16 mouse cellular contexts compared by ENCODE assay signal in the genomic region with DNA sequence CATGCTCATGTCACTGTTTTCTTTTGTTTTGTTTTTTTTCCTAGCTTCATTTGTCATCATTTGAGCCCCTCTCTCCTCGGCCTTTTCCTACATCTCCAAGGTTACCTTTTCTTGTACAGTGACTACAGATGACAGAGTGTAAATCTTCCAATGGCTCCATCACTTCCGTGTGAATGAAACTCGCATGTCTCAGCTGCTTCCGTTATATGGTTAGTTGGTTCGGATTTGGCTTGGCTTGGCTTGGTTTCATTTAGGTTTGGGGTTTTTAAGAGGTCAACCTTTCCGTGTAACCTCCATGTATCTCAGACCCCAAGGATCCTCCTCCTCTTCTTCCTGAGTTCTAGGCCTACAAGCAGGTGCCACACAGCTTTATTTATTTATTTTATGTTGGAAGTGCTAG.
DNase-seq lines count a peak whose midpoint lies in the region; ATAC-seq lines count a peak whose summit lies in the region.
"Had no signal": no experiment of that assay in that cellular context is flagged by ENCODE, and none has a peak within 500 bp of the region (broad histone marks: within the 10 kb centered on the region; RNA-seq: fewer than 3 reads in every experiment).

No protein-coding gene starts in this region.

- ATAC-seq in forebrain, embryonic 15.5 days (replicated peaks): no peak
- ATAC-seq in heart, embryonic 16.5 days (replicated peaks; ENCODE audit: extremely low read depth, insufficient read depth, low FRiP score): no peak
- no peak for ATAC-seq in lung, embryonic 15.5 days (ENCODE audit: borderline replicate concordance, extremely low read depth, low FRiP score, low TSS enrichment)
- no peak for ATAC-seq in limb, embryonic 13.5 days (ENCODE audit: low FRiP score, low read depth)
- ATAC-seq: intestine, embryonic 15.5 days had no signal

- H3K36me3 ChIP-seq in forebrain, embryonic 15.5 days: no peaks in the 10 kb centered on the region
- no peaks in the 10 kb centered on the region for H3K36me3 ChIP-seq in forebrain, embryonic 10.5 days (replicated peaks)
- H3K36me3 ChIP-seq in heart, embryonic 16.5 days (ENCODE audit: control insufficient read depth, insufficient read depth): no peaks in the 10 kb centered on the region
- no peaks in the 10 kb centered on the region for H3K36me3 ChIP-seq in lung, embryonic 15.5 days
- H3K36me3 ChIP-seq in limb, embryonic 13.5 days: no peaks in the 10 kb centered on the region
- H3K36me3 ChIP-seq: intestine, embryonic 15.5 days had no signal

- H3K4me3 ChIP-seq in forebrain, embryonic 15.5 days: peak overlapping the region; percentile 71
- H3K4me3 ChIP-seq in forebrain, embryonic 10.5 days: no peak overlapping the region
- H3K4me3 ChIP-seq in heart, embryonic 16.5 days (ENCODE audit: low read length): peak overlapping the region; percentile 80
- H3K4me3 ChIP-seq in lung, embryonic 15.5 days: no peak overlapping the region
- no peak overlapping the region for H3K4me3 ChIP-seq in limb, embryonic 13.5 days
- H3K4me3 ChIP-seq: intestine, embryonic 15.5 days had no signal

- no peaks in the 10 kb centered on the region for H3K9me3 ChIP-seq in forebrain, embryonic 15.5 days
- H3K9me3 ChIP-seq in forebrain, embryonic 10.5 days: no peaks in the 10 kb centered on the region
- H3K9me3 ChIP-seq in heart, embryonic 16.5 days (replicated peaks; ENCODE audit: control insufficient read depth, low read length): no peaks in the 10 kb centered on the region
- H3K9me3 ChIP-seq in lung, embryonic 15.5 days: no peaks in the 10 kb centered on the region
- no peaks in the 10 kb centered on the region for H3K9me3 ChIP-seq in limb, embryonic 13.5 days
- H3K9me3 ChIP-seq: intestine, embryonic 15.5 days had no signal

- H3K4me1 ChIP-seq in forebrain, embryonic 15.5 days: peaks cover 13% of the 10 kb centered on the region
- peaks cover 38% of the 10 kb centered on the region for H3K4me1 ChIP-seq in forebrain, embryonic 10.5 days
- H3K4me1 ChIP-seq in heart, embryonic 16.5 days (ENCODE audit: control insufficient read depth, insufficient read depth, low read length): peaks cover 11% of the 10 kb centered on the region
- H3K4me1 ChIP-seq in lung, embryonic 15.5 days: peaks cover 29% of the 10 kb centered on the region
- peaks cover 17% of the 10 kb centered on the region for H3K4me1 ChIP-seq in limb, embryonic 13.5 days

- DNase-seq in forebrain, embryonic 10.5 days (ENCODE audit: extremely low spot score, low spot score): no peak
- DNase-seq in heart, postnatal 36 days: no peak
- no peak for DNase-seq in lung, postnatal 4 days
- DNase-seq in adrenal gland, adult 18-20 months (ENCODE audit: low spot score in 2 of 2): no peak
- DNase-seq: cerebellum, adult 11 months; kidney, postnatal 25 days; layer of hippocampus, adult 9-11 months; liver; lung, embryonic 14.5 days; right cerebral cortex, postnatal 4 days; thymus, adult 18-20 months had no signal

- H3K27me3 ChIP-seq in forebrain, embryonic 15.5 days: no peaks in the 10 kb centered on the region
- peaks cover 55% of the 10 kb centered on the region for H3K27me3 ChIP-seq in forebrain, embryonic 10.5 days (ENCODE audit: poor library complexity, severe bottlenecking)
- no peaks in the 10 kb centered on the region for H3K27me3 ChIP-seq in heart, embryonic 16.5 days (ENCODE audit: control insufficient read depth, insufficient read depth, low read length)
- H3K27me3 ChIP-seq in lung, embryonic 15.5 days: no peaks in the 10 kb centered on the region
- peaks cover 27% of the 10 kb centered on the region for H3K27me3 ChIP-seq in limb, embryonic 13.5 days
- H3K27me3 ChIP-seq: intestine, embryonic 15.5 days had no signal

- WGBS in forebrain, embryonic 15.5 days: 92% methylated on average over 6 of the region's 6 CpGs
- 91% methylated on average over 6 of the region's 6 CpGs for WGBS in forebrain, embryonic 10.5 days
- WGBS in heart, embryonic 16.5 days: 86% methylated on average over 6 of the region's 6 CpGs
- 85% methylated on average over 6 of the region's 6 CpGs for WGBS in lung, embryonic 15.5 days
- 84% methylated on average over 6 of the region's 6 CpGs for WGBS in limb, embryonic 13.5 days

- no peak overlapping the region for H3K27ac ChIP-seq in forebrain, embryonic 15.5 days (replicated peaks)
- no peak overlapping the region for H3K27ac ChIP-seq in forebrain, embryonic 10.5 days
- no peak overlapping the region for H3K27ac ChIP-seq in heart, embryonic 16.5 days (ENCODE audit: low read length)
- no peak overlapping the region for H3K27ac ChIP-seq in lung, embryonic 15.5 days
- H3K27ac ChIP-seq in limb, embryonic 13.5 days: no peak overlapping the region
- H3K27ac ChIP-seq: intestine, embryonic 15.5 days had no signal

- intact Hi-C loops in heart, postnatal 36 days (cut with DNase I): no loop called here

- H3K9ac ChIP-seq in forebrain, embryonic 15.5 days (replicated peaks): no peak overlapping the region
- no peak overlapping the region for H3K9ac ChIP-seq in heart, embryonic 16.5 days (ENCODE audit: low read length)
- H3K9ac ChIP-seq in lung, embryonic 15.5 days: no peak overlapping the region
- no peak overlapping the region for H3K9ac ChIP-seq in limb, embryonic 13.5 days
- H3K9ac ChIP-seq: intestine, embryonic 15.5 days; lung, embryonic 14.5 days had no signal

- H3K4me2 ChIP-seq in forebrain, embryonic 15.5 days (replicated peaks): peak overlapping the region; percentile 100
- peak overlapping the region; percentile 92 for H3K4me2 ChIP-seq in heart, embryonic 16.5 days (ENCODE audit: low read depth, low read length)
- H3K4me2 ChIP-seq in lung, embryonic 15.5 days: peak overlapping the region; percentile 99; the same call in 1 of the 2 replicates
- H3K4me2 ChIP-seq in limb, embryonic 13.5 days (replicated peaks): peak overlapping the region; percentile 100

Comparison
In these comparisons a context has a peak if more than half of its experiments do, and no peak if none do; other contexts are left out.
1. H3K4me3 ChIP-seq: peak in forebrain, embryonic 15.5 days (single experiment) and heart, embryonic 16.5 days (single experiment); none in forebrain, embryonic 10.5 days (single experiment), lung, embryonic 15.5 days (single experiment) and limb, embryonic 13.5 days (single experiment).
2. Peak in every context shown above with its lines, with median percentiles within 50 percentile points of each other: H3K4me2 ChIP-seq.